Mouse (Mus musculus) spleen, adult 2 months (tissue): ENCODE results near the gene Abcc9. TPM values are rescaled to one million over a fixed set of nuclear protein-coding genes. Genes with fewer than 3 reads are reported as not detected.

Experiments used
- DNase-seq, 2 experiments: peaks; one replicate each; pipeline versions ENCODE4 v3.0.0 to v3.0.0-alpha.2; 2012 to 2021; ENCODE audit warnings: low spot score in 2 of 2, low read depth in 1 of 2
- H3K27ac ChIP-seq: fragments of 200-500 bp; 2 replicates; pipeline ENCODE4 v1.5.1; 2012; ENCODE audit warnings: low read length, inconsistent platforms; ENCODE audit not compliant: insufficient read depth
- H3K27me3 ChIP-seq: fragments of 200-500 bp; 2 replicates; pipeline ENCODE4 v1.6.1; 2012; ENCODE audit warnings: mild to moderate bottlenecking, moderate library complexity, low read length, inconsistent platforms; ENCODE audit not compliant: control insufficient read depth, insufficient read depth
- H3K36me3 ChIP-seq: fragments of 200-500 bp; 2 replicates; pipeline ENCODE4 v1.6.1; 2012; ENCODE audit warnings: mild to moderate bottlenecking, low read length, inconsistent platforms; ENCODE audit not compliant: control insufficient read depth, insufficient read depth
- H3K4me1 ChIP-seq: fragments of 200-500 bp; 2 replicates; pipeline ENCODE4 v1.6.1; 2011; ENCODE audit warnings: inconsistent platforms; ENCODE audit not compliant: control insufficient read depth, insufficient read depth, insufficient read length
- H3K4me3 ChIP-seq: fragments of 200-500 bp; 2 replicates; pipeline ENCODE4 v1.5.1; 2011; ENCODE audit warnings: mild to moderate bottlenecking, inconsistent platforms; ENCODE audit not compliant: insufficient read depth, insufficient read length; ENCODE audit errors: extremely low read depth
- CTCF ChIP-seq: fragments of 200-500 bp; IDR thresholded peaks from 2 replicates; pipeline ENCODE4 v1.5.1; 2011; ENCODE audit warnings: mild to moderate bottlenecking, inconsistent platforms; ENCODE audit not compliant: insufficient read depth, insufficient read length, insufficient replicate concordance; ENCODE audit errors: extremely low read depth
- POLR2A ChIP-seq: fragments of 200-500 bp; IDR thresholded peaks from 2 replicates; pipeline ENCODE4 v1.6.1; 2011; ENCODE audit warnings: low read depth, low read length, inconsistent platforms
- WGBS: fragments of 180-500 bp; shearing (Covaris S2); methylation state at CpG from one replicate; pipeline ENCODE4 v1.1.7; 2018; 5-methylcytosine and 5-hydroxymethylcytosine counted together
- polyA plus RNA-seq: library from polyadenylated mRNA; depleted of rRNA; stranded (reverse); fragments of >200 nt; gene quantifications from 2 replicates; pipeline ENCODE4 v1.2.3, GENCODE M21; 2012

The Abcc9 gene
- polyA plus RNA-seq, 1 experiment = 1.8 TPM

DNA sequence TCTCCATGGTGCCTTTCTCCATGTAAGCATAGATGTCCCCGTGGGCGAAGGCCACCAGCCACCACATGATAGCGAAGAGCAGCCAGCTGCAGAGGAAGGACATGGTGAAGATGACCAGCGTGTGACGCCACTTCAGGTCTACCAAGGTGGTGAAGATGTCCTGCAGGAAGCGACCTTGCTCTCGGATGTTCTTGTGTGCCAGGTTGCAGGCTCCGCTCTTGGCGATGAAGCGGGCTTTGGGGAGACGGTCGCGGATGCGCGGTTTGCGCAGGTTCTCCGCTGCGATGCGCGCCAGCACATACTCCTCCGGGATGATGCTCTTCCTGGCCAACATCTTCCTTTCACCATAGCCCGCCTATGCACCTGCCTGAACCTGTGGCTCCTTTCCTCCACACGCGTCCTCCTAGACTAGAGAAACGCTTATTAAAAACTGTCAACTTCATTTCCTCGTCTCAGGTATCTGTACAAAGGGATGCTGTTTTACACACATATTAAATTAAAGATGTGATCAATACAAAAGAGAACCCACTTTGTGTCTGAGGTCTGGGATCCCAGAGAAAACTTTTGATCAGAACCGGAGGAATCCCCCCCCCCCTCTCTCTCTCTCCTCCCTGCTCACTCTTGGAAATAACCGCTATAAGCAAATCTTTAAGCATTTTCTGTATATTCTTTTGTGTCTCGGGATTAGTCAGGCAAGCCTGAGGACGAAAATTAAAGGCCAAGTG, 131.9 kb downstream of the Abcc9 start:
- no peak for TF ChIP-seq POLR2A
- TF ChIP-seq CTCF = no peak
- Histone ChIP-seq H3K4me3 (peak overlapping the region; percentile 25), H3K4me1 (no peaks in the 10 kb centered on the region), H3K27ac (no peak overlapping the region), H3K36me3 (no peaks in the 10 kb centered on the region), H3K27me3 (peaks cover 11% of the 10 kb centered on the region; the same call in 1 of the 2 replicates)
- DNase-seq = no peak
- 21% methylated on average over 30 of the region's 30 CpGs for WGBS

DNA sequence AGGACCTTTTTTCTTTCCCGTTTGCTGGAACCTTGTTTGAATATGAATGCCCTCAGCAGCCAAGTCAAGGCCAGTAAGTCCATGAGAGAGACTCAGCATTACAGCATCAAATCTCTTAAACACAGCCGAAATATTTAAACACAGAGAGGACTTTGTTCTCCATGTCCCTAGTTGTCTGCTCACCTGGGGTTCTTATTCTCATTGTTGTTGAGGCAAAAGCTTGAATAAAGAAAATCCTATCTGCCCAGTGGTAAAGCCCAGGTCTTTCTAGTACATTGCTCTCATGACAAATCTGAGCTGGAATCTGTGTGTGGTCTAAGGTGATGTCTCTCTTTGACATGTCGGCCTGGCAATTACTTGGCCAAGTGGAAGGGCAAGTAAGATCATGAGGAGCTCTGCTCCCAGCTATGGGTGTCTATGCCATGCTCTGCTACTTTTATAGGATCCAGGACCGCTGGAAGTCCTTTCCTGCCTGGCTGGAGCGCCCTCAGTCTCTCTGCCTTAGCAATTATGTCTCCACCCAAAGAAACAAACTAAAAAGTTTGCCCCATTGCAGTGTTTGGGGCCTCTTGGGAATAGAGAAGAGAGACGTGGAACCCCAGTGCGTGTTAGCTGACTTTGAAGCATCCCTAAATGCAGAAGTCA, 133.3 kb downstream of the Abcc9 start:
- WGBS = 56% methylated on average over 7 of the region's 7 CpGs
- H3K4me3 ChIP-seq = no peak overlapping the region
- H3K4me1 ChIP-seq = no peaks in the 10 kb centered on the region
- H3K36me3 ChIP-seq = no peaks in the 10 kb centered on the region
- no peak for DNase-seq
- no peak overlapping the region for H3K27ac ChIP-seq
- peaks cover 11% of the 10 kb centered on the region; the same call in 1 of the 2 replicates for H3K27me3 ChIP-seq
- TF ChIP-seq CTCF (no peak), POLR2A (no peak)

DNA sequence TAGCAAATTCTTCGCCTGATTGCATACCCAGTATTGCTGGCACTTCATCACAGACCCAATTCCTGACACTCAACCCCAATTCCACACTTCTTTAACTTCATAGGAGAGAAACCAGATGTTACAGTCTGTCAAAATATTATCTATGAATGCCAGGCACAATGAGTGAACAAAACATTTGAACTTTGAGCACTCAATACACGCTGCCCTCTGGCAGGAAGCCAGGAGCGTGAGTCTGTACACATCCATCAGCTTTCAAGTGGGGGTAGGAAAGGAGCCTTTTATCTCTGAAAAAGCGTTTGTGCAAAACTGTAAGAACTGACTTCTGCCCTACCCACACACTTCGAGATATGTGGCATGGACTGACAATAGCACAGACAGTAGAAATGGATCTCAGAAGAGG, 134.7 kb downstream of the Abcc9 start:
- 40% methylated on average over 5 of the region's 5 CpGs for WGBS
- Histone ChIP-seq H3K27ac (no peak overlapping the region), H3K4me3 (no peak overlapping the region), H3K4me1 (no peaks in the 10 kb centered on the region), H3K36me3 (no peaks in the 10 kb centered on the region), H3K27me3 (peaks cover 11% of the 10 kb centered on the region; the same call in 1 of the 2 replicates)
- TF ChIP-seq CTCF = no peak
- no peak for TF ChIP-seq POLR2A
- DNase-seq = peak; percentile 7 to 17

DNA sequence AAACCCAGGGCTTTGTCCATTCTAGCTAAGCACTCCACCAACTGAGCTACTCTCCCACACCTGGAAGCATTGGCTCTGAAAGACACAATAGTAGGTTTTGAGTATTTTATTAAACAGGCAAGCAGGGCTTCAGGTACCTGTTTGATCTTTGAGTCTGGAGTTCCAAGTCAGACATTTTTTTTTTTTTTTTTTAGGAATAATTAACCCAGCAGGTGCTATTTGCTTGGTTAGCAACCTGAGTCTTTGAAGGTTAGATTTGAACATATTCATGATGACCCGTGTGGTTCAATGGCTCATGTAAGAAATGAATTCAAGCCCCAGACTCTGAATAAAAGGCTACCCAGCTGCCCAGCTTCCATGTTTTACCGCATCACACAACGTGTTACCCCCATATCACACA, 137.4 kb downstream of the Abcc9 start:
- Histone ChIP-seq H3K36me3 (no peaks in the 10 kb centered on the region), H3K4me3 (no peak overlapping the region), H3K27me3 (no peaks in the 10 kb centered on the region), H3K27ac (no peak overlapping the region), H3K4me1 (no peaks in the 10 kb centered on the region)
- DNase-seq = no peak
- TF ChIP-seq POLR2A (no peak), CTCF (no peak)
- 87% methylated on average over 3 of the region's 3 CpGs for WGBS

DNA sequence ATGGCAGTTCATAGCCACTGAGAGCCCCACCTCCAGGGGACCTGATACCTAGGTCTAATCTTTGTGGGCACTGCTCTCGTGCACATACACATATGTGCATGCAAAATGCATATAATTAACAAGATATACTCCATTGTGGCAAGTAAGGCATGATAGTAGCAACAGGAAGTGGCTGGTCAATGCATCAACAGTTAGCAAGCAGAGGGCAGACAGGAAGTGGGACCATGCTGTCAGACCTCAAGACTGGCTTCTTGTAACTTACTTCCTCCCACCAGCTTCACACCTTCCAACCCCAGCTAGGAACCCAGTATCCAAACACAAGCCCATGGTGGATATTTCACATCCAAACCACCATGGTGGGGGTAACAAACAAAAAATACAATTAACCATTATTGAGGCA, 141.0 kb downstream of the Abcc9 start:
- TF ChIP-seq CTCF (no peak), POLR2A (no peak)

DNA sequence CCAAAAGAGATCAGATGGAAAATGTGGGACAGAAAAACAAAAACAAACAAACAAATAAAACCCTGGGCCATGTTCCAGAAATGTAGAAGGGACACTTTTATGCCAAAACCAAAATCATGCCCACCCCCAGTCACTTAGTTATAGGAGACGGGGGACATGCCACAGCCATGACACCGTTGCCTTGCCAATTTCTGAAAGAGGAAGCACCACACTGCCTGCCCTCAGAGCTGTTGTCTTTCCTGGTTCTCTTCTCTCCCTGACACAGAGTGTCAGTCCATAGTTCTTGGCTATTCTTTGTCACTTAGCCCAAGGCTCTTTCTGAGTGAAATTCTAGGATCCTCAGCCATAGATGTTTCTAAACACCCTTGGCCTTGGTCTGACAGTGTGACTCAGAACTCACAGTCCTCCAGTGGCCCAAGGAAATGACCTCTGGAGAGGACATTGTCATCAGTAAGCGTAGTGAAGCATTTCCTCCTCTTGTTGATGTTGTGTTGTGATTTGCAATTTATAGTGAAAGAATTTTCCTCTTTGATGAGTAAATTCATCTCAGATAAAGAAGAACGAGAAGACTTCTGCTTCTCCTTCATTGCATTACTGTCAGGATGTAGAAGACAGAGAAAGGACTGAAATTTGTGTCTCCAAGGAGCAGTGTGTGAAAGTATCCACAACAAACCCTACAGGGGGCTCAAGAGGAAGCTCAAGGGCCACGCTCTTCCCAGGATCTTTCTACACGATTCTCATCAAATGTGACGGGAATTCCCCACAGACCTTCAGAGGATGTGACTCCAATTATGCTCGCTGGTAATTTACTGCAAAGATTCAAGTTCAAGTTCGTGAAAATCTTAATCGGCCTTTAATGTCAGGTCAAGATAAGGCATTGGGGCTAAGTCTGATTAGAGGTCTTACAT, 143.1 kb downstream of the Abcc9 start:
- DNase-seq = no peak
- Histone ChIP-seq H3K4me1 (no peaks in the 10 kb centered on the region), H3K27ac (no peak overlapping the region), H3K4me3 (no peak overlapping the region), H3K36me3 (no peaks in the 10 kb centered on the region), H3K27me3 (no peaks in the 10 kb centered on the region)
- WGBS = 69% methylated on average over 10 of the region's 10 CpGs
- TF ChIP-seq POLR2A (no peak), CTCF (no peak)

More for the DNA sequence above, 141.0 kb downstream of the Abcc9 start:
- WGBS = 20% methylated on average over 1 of the region's 1 CpGs
- Histone ChIP-seq H3K4me1 (no peaks in the 10 kb centered on the region), H3K27me3 (no peaks in the 10 kb centered on the region), H3K36me3 (no peaks in the 10 kb centered on the region), H3K4me3 (no peak overlapping the region), H3K27ac (no peak overlapping the region)
- no peak for DNase-seq
